Mouse (Mus musculus) embryonic fibroblast, embryonic 13.5 days (primary cell): Measurements from ENCODE around the gene Mzt1.

Experiments used
- CTCF ChIP-seq: IDR thresholded peaks from 2 replicates; pipeline ENCODE4 v1.5.1; 2011; ENCODE audit warnings: mild to moderate bottlenecking, control low read depth, low read length, moderate library complexity, borderline replicate concordance; ENCODE audit not compliant: insufficient read depth
- POLR2A ChIP-seq: IDR thresholded peaks from 2 replicates; pipeline ENCODE4 v1.6.1; 2011; ENCODE audit warnings: low read depth, mild to moderate bottlenecking, control low read depth, low read length, moderate library complexity

DNA sequence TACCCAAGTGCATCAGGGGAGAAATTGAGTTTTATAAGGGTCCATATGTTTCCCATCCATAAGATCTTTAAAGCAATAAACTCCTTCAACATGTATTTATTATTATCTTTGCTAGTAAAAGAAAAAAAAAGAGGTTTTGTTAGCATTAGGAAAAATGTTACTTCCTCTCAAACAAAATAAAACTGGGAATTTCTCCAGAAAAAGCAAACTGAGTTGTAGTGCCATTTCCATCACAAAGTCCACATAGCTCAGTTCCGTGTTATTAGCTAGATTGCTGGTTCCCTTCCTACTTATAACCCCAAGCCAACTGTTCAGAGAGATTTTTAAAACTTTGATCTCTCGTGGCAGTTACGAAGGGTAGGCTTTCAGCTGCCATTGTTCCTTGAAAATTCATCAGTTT, 55.3 kb downstream of the Mzt1 start:
- no peak for TF ChIP-seq CTCF
- TF ChIP-seq POLR2A, result no peak
